Mouse (Mus musculus): ENCODE measurements at regions not wholly inside any gene's neighbourhood (a gene's known extent, or its start where the extent isn't known, plus 50 kb on each side); places are given as distances from the start of the nearest gene placed in this dataset.

DNA sequence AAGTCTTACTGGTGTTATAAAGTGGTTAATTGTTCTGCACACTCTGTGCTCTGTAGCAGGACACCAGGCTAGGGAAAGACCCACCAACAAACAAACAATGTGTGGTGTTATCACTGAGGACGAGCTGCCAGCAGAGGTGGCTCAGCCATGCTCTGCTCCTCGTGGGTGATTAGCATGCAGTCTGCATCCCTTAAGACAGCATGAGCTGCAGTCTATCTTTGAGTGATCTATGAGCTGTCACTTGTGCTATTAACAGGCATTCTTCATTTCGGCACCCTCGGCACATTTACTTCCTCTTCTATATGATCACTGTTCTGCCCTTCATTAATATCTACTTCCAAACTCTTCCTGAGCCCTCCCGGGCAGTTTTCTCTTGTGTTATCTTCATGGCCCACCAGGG, 178.5 kb upstream of the Ntf3 start:
- TF ChIP-seq CTCF (IDR thresholded peaks at IDR 0.05; ENCODE audit: control insufficient read depth, insufficient read depth, insufficient read length): no peak
- no peak for TF ChIP-seq USF1 (IDR thresholded peaks at IDR 0.05; ENCODE audit: low read depth)
